In the genomic region with DNA sequence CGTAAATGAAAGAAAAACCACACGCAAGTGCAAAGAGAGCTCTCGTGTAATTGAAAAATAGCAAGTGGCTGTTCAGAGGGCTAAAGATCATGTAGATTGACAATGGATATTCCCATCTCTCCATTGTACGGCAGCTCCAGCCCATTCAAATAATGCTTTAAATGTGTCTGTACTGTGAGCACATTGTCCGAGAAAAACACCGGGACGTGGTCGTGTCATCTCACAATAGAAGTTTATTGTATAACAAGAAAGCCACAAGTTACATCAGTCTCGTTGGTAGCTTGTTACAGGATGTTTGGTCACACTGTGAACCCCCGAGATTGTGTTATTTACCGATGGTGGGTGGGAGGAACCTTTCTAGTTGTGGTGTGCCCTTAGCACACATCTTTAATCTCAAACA, we compare ENCODE assay signal across 8 mouse cellular contexts. TPM values are rescaled to one million over a fixed set of nuclear protein-coding genes. Genes with fewer than 3 reads are reported as not detected.
DNase-seq lines count a peak whose midpoint lies in the region; ATAC-seq and TF ChIP-seq lines count a peak whose summit lies in the region.

No protein-coding gene starts in this region.

- ATAC-seq in heart, embryonic 15.5 days (replicated peaks; ENCODE audit: insufficient number of reproducible peaks, insufficient read depth, low FRiP score, low read depth): no peak
- peak; percentile 18 for ATAC-seq in hindbrain, embryonic 12.5 days (ENCODE audit: low FRiP score)
- peak; percentile 15 for ATAC-seq in midbrain, embryonic 13.5 days

- in situ Hi-C loops in ES-E14 (cut with MboI; ENCODE audit: low sequenced_read_pairs in 2 of 2, unreplicated experiment in 2 of 2): no loop called here

- peaks cover 21% of the 10 kb centered on the region for H3K36me3 ChIP-seq in heart, embryonic 15.5 days
- H3K36me3 ChIP-seq in ES-E14 (ENCODE audit: control insufficient read depth, insufficient read depth, low read length, poor library complexity, severe bottlenecking): peaks cover 23% of the 10 kb centered on the region
- H3K36me3 ChIP-seq in hindbrain, embryonic 12.5 days: peaks cover 33% of the 10 kb centered on the region
- peaks cover 41% of the 10 kb centered on the region for H3K36me3 ChIP-seq in midbrain, embryonic 13.5 days

- H3K27ac ChIP-seq in heart, embryonic 15.5 days: peak overlapping the region; percentile 89
- H3K27ac ChIP-seq in ES-E14 (ENCODE audit: insufficient read depth, low read depth, low read length, poor library complexity, severe bottlenecking): no peak overlapping the region; the same call in 1 of the 2 replicates
- H3K27ac ChIP-seq in hindbrain, embryonic 12.5 days: peak overlapping the region; percentile 83
- H3K27ac ChIP-seq in midbrain, embryonic 13.5 days: peak overlapping the region; percentile 92

- H3K4me2 ChIP-seq in heart, embryonic 15.5 days: peak overlapping the region; percentile 85
- H3K4me2 ChIP-seq in hindbrain, embryonic 12.5 days (replicated peaks): peak overlapping the region; percentile 67
- H3K4me2 ChIP-seq in midbrain, embryonic 13.5 days (replicated peaks): peak overlapping the region; percentile 78

- H3K9ac ChIP-seq in heart, embryonic 15.5 days: peak overlapping the region; percentile 70
- H3K9ac ChIP-seq in ES-E14 (ENCODE audit: insufficient read depth, low read depth, low read length, poor library complexity, severe bottlenecking): peak overlapping the region; percentile 86
- H3K9ac ChIP-seq in hindbrain, embryonic 12.5 days: peak overlapping the region; percentile 66
- H3K9ac ChIP-seq in midbrain, embryonic 13.5 days (replicated peaks): peak overlapping the region; percentile 79

- no peaks in the 10 kb centered on the region for H3K9me3 ChIP-seq in heart, embryonic 15.5 days (replicated peaks)
- no peaks in the 10 kb centered on the region for H3K9me3 ChIP-seq in ES-E14 (ENCODE audit: control insufficient read depth, insufficient read depth, low read depth, low read length)
- no peaks in the 10 kb centered on the region for H3K9me3 ChIP-seq in hindbrain, embryonic 12.5 days (replicated peaks)
- H3K9me3 ChIP-seq in midbrain, embryonic 13.5 days: no peaks in the 10 kb centered on the region

- DNase-seq in heart, postnatal 10 days: no peak
- DNase-seq in ES-E14 (ENCODE audit: low read depth, low spot score): no peak
- DNase-seq in cerebellum, adult 9-10 months: no peak
- DNase-seq in cerebellum, adult 8-10 months: no peak
- no peak for DNase-seq in right cerebral cortex, postnatal 14 days

- 11% methylated on average over 11 of the region's 11 CpGs for WGBS in heart, embryonic 15.5 days
- 9% methylated on average over 11 of the region's 11 CpGs for WGBS in hindbrain, embryonic 12.5 days
- WGBS in midbrain, embryonic 13.5 days: 10% methylated on average over 11 of the region's 11 CpGs

- intact Hi-C loops in heart, postnatal 10 days (cut with DNase I): no loop called here

- peak overlapping the region; percentile 65 for H3K4me3 ChIP-seq in heart, embryonic 15.5 days
- peak overlapping the region; percentile 89 to 98 for H3K4me3 ChIP-seq in ES-E14 (ENCODE audit: insufficient read depth in 1 of 2, low read depth in 1 of 2, low read length in 2 of 2, poor library complexity in 1 of 2, severe bottlenecking in 1 of 2)
- H3K4me3 ChIP-seq in hindbrain, embryonic 12.5 days: peak overlapping the region; percentile 56
- H3K4me3 ChIP-seq in midbrain, embryonic 13.5 days (replicated peaks): peak overlapping the region; percentile 72

- peaks cover 19% of the 10 kb centered on the region for H3K4me1 ChIP-seq in heart, embryonic 15.5 days (replicated peaks)
- peaks cover 0 to 7% of the 10 kb centered on the region in 2 experiments; a peak in 1 of 4 replicates for H3K4me1 ChIP-seq in ES-E14 (ENCODE audit: control insufficient read depth in 2 of 2, insufficient read depth in 2 of 2, low read length in 2 of 2, poor library complexity in 1 of 2)
- H3K4me1 ChIP-seq in hindbrain, embryonic 12.5 days: peaks cover 21% of the 10 kb centered on the region
- peaks cover 37% of the 10 kb centered on the region for H3K4me1 ChIP-seq in midbrain, embryonic 13.5 days (replicated peaks)

- no peaks in the 10 kb centered on the region for H3K27me3 ChIP-seq in heart, embryonic 15.5 days
- H3K27me3 ChIP-seq in hindbrain, embryonic 12.5 days: no peaks in the 10 kb centered on the region
- no peaks in the 10 kb centered on the region for H3K27me3 ChIP-seq in midbrain, embryonic 13.5 days

TF ChIP-seq in ES-E14, 5 proteins besides CTCF, POLR2A, EP300 and RAD21:
- TF ChIP-seq ZC3H11A (IDR thresholded peaks at IDR 0.05; ENCODE audit: borderline replicate concordance, low read depth, low read length) (no peak), MAFK (IDR thresholded peaks at IDR 0.05; ENCODE audit: insufficient read depth, low read depth, low read length) (no peak), CHD2 (IDR thresholded peaks at IDR 0.05; ENCODE audit: low read depth, low read length) (no peak)

RNA-seq across cellular contexts. Expression of gene Ppil3, which starts 0.6 kb away (rescaled TPM):
- 28.7 and 34.7 TPM in 2 replicates for polyA plus RNA-seq in heart, embryonic 15.5 days (2015; fragmentation: Nextera tagmentation; extraction: Ambion mirVana)
- total RNA-seq in heart, postnatal 10 days (2021): 10 to 100 TPM; 18.7 TPM
- total RNA-seq in ES-E14 (2012; rRNA removed): 30.1 and 48.5 TPM in 2 replicates
- 43.9 and 48.2 TPM in 2 replicates for polyA plus RNA-seq in hindbrain, embryonic 12.5 days (2016; fragmentation: Nextera tagmentation; extraction: Ambion mirVana)
- polyA plus RNA-seq in midbrain, embryonic 13.5 days (2015; fragmentation: Nextera tagmentation; extraction: Ambion mirVana): 52.0 and 53.7 TPM in 2 replicates

RNA-seq across cellular contexts. Expression of gene Nif3l1, which starts 0.9 kb away (rescaled TPM):
- polyA plus RNA-seq in heart, embryonic 15.5 days (2015; fragmentation: Nextera tagmentation; extraction: Ambion mirVana): 21.2 and 25.0 TPM in 2 replicates
- total RNA-seq in heart, postnatal 10 days (2021): 10 to 100 TPM; 15.1 to 15.8 TPM
- total RNA-seq in ES-E14 (2012; rRNA removed): 26.6 and 32.7 TPM in 2 replicates
- polyA plus RNA-seq in hindbrain, embryonic 12.5 days (2016; fragmentation: Nextera tagmentation; extraction: Ambion mirVana): 48.9 and 51.7 TPM in 2 replicates
- 61.2 and 62.6 TPM in 2 replicates for polyA plus RNA-seq in midbrain, embryonic 13.5 days (2015; fragmentation: Nextera tagmentation; extraction: Ambion mirVana)

RNA-seq across cellular contexts. Expression of gene Clk1, which starts 22.0 kb away (rescaled TPM):
- polyA plus RNA-seq in heart, embryonic 15.5 days (2015; fragmentation: Nextera tagmentation; extraction: Ambion mirVana): 125 and 126 TPM in 2 replicates
- 10 to 100 TPM; 62.6 to 80.1 TPM for total RNA-seq in heart, postnatal 10 days (2021)
- 137 and 181 TPM in 2 replicates for total RNA-seq in ES-E14 (2012; rRNA removed)
- 182 and 205 TPM in 2 replicates for polyA plus RNA-seq in hindbrain, embryonic 12.5 days (2016; fragmentation: Nextera tagmentation; extraction: Ambion mirVana)
- 171 and 194 TPM in 2 replicates for polyA plus RNA-seq in midbrain, embryonic 13.5 days (2015; fragmentation: Nextera tagmentation; extraction: Ambion mirVana)

RNA-seq across cellular contexts. Expression of gene Bzw1, which starts 53.2 kb away (rescaled TPM):
- polyA plus RNA-seq in heart, embryonic 15.5 days (2015; fragmentation: Nextera tagmentation; extraction: Ambion mirVana): 178 and 181 TPM in 2 replicates
- total RNA-seq in heart, postnatal 10 days (2021): 100 to 1,000 TPM; 109 to 117 TPM
- total RNA-seq in ES-E14 (2012; rRNA removed): 101 and 167 TPM in 2 replicates
- polyA plus RNA-seq in hindbrain, embryonic 12.5 days (2016; fragmentation: Nextera tagmentation; extraction: Ambion mirVana): 436 and 455 TPM in 2 replicates
- 406 and 428 TPM in 2 replicates for polyA plus RNA-seq in midbrain, embryonic 13.5 days (2015; fragmentation: Nextera tagmentation; extraction: Ambion mirVana)

RNA-seq across cellular contexts. Expression of gene Orc2, which starts 59.0 kb away (rescaled TPM):
- polyA plus RNA-seq in heart, embryonic 15.5 days (2015; fragmentation: Nextera tagmentation; extraction: Ambion mirVana): 14.3 and 16.6 TPM in 2 replicates
- total RNA-seq in heart, postnatal 10 days (2021): 10 to 100 TPM; 12.7 to 16.1 TPM
- total RNA-seq in ES-E14 (2012; rRNA removed): 49.9 and 71.3 TPM in 2 replicates
- 34.0 and 34.4 TPM in 2 replicates for polyA plus RNA-seq in hindbrain, embryonic 12.5 days (2016; fragmentation: Nextera tagmentation; extraction: Ambion mirVana)
- 24.6 and 24.7 TPM in 2 replicates for polyA plus RNA-seq in midbrain, embryonic 13.5 days (2015; fragmentation: Nextera tagmentation; extraction: Ambion mirVana)
